Mouse (Mus musculus) megakaryocyte progenitor cell, adult 5-6 weeks (primary cell): ENCODE measurements at regions not wholly inside any gene's neighbourhood (a gene's known extent, or its start where the extent isn't known, plus 50 kb on each side); places are given as distances from the start of the nearest gene placed in this dataset.

Source experiments
- ATAC-seq: replicated peaks from 2 replicates; pipeline ENCODE4 v1.8.0; 2016; ENCODE audit warnings: mild to moderate bottlenecking, moderate TSS enrichment, inconsistent platforms; ENCODE audit not compliant: poor library complexity

DNA sequence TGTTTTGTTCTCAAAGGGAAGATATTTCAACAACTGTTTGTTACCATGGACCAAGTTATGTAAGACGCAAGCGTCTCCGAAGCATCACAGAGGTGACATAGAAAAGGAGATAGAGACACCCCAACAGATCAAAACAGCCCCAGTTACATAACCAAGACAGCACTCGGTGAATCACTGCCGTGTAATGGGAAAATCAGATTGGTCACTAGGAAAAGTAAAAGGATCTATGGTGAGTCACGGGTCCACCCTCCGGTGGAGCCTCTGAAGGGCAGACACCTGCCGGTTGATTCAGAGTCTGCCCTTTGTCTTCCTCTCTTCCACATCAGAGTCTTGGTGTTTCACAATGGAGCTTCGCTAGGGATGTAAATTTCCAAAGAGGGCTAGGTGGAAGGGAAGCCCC is 62.9 kb upstream of the Odc1 start:
- no peak for ATAC-seq

GRCm38 (mm10) chr12:17482196-17482595 is 62.4 kb upstream of the Odc1 start:
- ATAC-seq: no peak

GRCm38 (mm10) chr12:17484448-17484847 is 60.1 kb upstream of the Odc1 start:
- no peak for ATAC-seq

GRCm38 (mm10) chr12:17486062-17486770 is 58.4 kb upstream of the Odc1 start:
- no peak for ATAC-seq

GRCm38 (mm10) chr12:17487336-17487735 is 57.3 kb upstream of the Odc1 start:
- ATAC-seq: no peak

GRCm38 (mm10) chr12:17488203-17488602 is 56.4 kb upstream of the Odc1 start:
- peak; percentile 25; the same call in 1 of the 2 replicates for ATAC-seq

- no peak for ATAC-seq
Observed at GRCm38 (mm10) chr12:17489971-17490370, 54.6 kb upstream of the Odc1 start.

DNA sequence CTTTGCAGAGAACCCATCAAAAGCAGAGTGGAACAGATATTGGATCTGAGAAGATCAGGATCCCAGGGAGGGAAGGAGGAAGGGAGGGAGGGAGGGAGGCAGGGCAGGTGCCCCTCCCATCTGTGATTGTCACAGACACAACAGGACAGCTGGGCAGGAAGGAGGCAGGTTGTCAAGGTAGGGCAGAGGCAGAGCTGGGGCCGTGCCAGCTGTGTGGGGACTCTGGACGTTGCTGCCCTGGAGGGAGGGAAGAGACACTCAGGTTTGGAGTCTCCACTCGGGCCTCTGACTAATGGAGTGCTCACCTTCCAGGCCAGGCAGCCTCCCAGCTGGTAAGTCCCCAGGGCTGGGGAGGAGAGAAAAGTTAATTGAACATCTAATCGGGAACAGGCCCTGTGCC is 52.0 kb upstream of the Odc1 start:
- ATAC-seq: no peak

DNA sequence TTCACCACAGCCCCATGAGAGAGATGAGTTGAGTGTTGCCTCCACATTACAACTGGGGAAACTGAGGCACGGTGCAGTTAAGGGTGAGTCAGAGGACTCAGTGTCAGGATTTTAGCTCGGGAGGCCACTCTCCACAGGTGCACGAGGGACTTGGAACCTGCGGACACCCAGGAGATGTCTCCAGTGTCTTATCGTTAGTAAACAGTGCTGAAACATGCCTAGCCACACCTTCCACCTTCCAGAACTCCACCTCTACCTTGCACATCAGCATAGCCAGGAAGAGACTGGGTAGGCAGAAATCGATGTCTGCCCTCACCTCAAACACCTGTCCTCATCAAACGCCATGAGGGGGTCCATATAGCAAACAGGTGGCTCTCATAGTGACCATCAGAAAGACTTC is 51.5 kb upstream of the Odc1 start:
- no peak for ATAC-seq

- no peak for ATAC-seq
Observed at GRCm38 (mm10) chr12:17493810-17494209, 50.8 kb upstream of the Odc1 start.
